Mouse (Mus musculus) brain, embryonic 14.5 days (tissue): Measurements from ENCODE around the gene Mapk9. TPM values are rescaled to one million over a fixed set of nuclear protein-coding genes. Genes with fewer than 3 reads are reported as not detected.
"Not testable (repeated sequence)": the region's sequence is repeated elsewhere in the genome, so short reads cannot be mapped to it uniquely, and the experiment has no call there.

ENCODE experiments used
- DNase-seq: peaks from one replicate; pipeline ENCODE4 v3.0.0-alpha.2; 2011; ENCODE audit warnings: low read depth
- CTCF ChIP-seq: fragments of 200-500 bp; IDR thresholded peaks from 2 replicates; pipeline ENCODE4 v1.5.1; 2012; ENCODE audit warnings: inconsistent platforms, mild to moderate bottlenecking, moderate library complexity, borderline replicate concordance; ENCODE audit not compliant: insufficient read depth, insufficient read length; ENCODE audit errors: extremely low read depth
- POLR2A ChIP-seq: fragments of 200-500 bp; IDR thresholded peaks from 2 replicates; pipeline ENCODE4 v1.6.1; 2012; ENCODE audit warnings: mild to moderate bottlenecking, inconsistent platforms, borderline replicate concordance; ENCODE audit not compliant: poor library complexity, insufficient read depth, insufficient read length, severe bottlenecking; ENCODE audit errors: extremely low read depth
- polyA plus RNA-seq: library from polyadenylated mRNA; depleted of rRNA; stranded (reverse); fragments of >200 nt; gene quantifications from 2 replicates; pipeline ENCODE4 v1.2.3, GENCODE M21; 2012; rRNA removed

Gene Mapk9
- polyA plus RNA-seq: 81.0 and 89.3 TPM in 2 replicates

DNA sequence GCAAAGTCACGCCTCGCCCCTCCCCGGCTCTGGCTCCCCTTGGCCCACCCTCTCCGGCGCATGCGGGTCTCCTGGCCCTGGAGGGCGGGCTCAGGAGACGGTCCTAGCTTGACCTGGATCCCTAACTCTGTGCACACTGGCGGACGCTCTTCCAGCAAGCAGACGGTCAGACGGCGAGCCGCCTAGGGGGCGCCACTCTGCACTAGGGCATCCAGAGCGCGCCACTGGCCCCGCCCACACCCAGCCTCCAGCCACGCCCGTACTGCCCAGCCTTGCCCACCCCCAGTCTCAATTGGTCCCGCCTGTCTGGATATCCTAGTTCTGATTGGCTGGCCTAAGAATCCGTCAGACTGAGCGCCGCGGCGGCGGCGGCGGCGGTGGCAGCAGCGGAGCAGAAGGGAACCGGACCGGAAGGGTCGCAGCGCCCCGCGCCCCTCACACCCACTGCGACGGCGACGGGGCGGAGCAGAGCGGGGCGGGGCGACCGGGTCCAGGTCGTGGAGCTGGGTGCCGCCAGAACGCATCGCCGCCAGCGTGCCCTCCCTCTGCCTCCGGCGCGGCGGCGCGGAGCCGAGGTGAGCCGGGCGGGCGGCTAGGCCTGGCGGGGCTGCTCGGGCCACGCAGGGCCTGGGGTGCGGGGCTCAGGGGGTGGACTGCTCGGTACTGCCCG is at the start of gene Mapk9:
TSS of gene Mapk9 (plus strand) at position 351 of the 670 bp plus-strand sequence.
- TF ChIP-seq POLR2A (peak; percentile 67; the same call in 1 of the 2 replicates), CTCF (peak; percentile 64)
- DNase-seq: peak; percentile 99

DNA sequence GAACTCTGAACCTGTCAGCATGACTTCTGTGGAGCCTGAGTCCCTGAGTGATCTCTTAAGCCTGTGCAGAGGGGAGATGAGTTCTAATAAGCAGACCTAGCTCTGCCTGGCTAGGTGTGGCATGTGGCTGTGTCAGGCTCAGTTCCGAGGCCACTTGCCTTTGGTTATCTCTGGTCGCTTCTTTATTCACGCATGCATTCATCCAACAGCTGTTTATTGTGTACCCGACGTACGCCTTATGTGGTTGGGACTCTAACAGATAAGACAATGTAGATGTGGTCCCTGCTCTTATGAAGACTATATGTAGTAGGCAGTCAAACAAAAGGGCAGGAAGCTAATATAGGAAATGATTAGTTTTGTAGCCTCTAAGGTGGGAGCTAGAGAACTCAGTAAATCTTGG is 47.6 kb upstream of the Mapk9 start:
- TF ChIP-seq CTCF (no peak), POLR2A (no peak)
- no peak for DNase-seq

DNA sequence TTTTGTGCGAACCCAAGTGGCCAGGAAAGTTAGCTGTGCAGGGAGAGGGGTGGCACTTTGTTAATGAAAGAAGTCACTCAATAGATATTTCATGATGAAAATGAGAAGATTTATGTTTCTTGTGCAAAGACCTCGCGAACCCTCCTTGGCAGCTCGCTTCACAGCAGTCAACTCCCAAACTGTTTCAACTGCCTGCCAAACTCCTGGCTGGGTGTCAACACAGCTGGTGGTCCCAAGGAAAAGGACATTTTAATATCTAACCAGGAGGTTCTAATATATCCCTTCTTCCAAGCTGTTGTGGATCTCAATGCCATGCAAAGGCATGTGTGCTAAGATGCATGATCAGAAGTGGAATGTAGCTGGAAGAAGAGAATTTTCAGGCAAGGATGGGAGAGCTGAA is 45.0 kb upstream of the Mapk9 start:
- no peak for TF ChIP-seq POLR2A
- no peak for TF ChIP-seq CTCF
- DNase-seq: peak; percentile 29

GRCm38 (mm10) chr11:49803801-49804200 is 42.8 kb upstream of the Mapk9 start:
- TF ChIP-seq POLR2A (no peak), CTCF (no peak)
- DNase-seq: no peak

GRCm38 (mm10) chr11:49806218-49806617 is 40.3 kb upstream of the Mapk9 start:
- TF ChIP-seq POLR2A (no peak), CTCF (no peak)
- no peak for DNase-seq

DNA sequence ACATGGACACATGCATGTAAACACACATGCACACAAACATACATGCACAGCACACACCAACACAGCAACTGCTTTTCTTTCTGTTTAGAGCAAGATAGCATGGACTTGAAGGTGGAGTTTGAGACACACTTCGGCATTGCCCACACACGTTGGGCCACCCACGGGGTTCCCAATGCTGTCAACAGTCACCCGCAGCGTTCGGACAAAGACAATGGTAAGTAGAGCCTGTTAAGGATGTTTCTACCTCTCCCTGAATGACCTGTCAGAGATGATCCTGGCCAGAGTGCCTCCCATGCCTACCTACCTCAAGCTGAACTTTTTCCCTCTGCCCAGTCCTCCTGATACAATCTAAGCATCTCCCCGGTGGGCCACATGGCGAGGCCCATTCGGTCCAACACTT is 37.6 kb upstream of the Mapk9 start:
- no peak for DNase-seq
- TF ChIP-seq POLR2A (no peak), CTCF (no peak)

- DNase-seq: not testable (repeated sequence)
Measured at GRCm38 (mm10) chr11:49810696-49811095, 35.9 kb upstream of the Mapk9 start.

- DNase-seq: no peak
- TF ChIP-seq CTCF (no peak), POLR2A (no peak)
Measured at GRCm38 (mm10) chr11:49811099-49811541, 35.4 kb upstream of the Mapk9 start.

- DNase-seq: no peak
- TF ChIP-seq POLR2A: no peak
- TF ChIP-seq CTCF: no peak
Measured at GRCm38 (mm10) chr11:49811879-49812278, 34.7 kb upstream of the Mapk9 start.

DNA sequence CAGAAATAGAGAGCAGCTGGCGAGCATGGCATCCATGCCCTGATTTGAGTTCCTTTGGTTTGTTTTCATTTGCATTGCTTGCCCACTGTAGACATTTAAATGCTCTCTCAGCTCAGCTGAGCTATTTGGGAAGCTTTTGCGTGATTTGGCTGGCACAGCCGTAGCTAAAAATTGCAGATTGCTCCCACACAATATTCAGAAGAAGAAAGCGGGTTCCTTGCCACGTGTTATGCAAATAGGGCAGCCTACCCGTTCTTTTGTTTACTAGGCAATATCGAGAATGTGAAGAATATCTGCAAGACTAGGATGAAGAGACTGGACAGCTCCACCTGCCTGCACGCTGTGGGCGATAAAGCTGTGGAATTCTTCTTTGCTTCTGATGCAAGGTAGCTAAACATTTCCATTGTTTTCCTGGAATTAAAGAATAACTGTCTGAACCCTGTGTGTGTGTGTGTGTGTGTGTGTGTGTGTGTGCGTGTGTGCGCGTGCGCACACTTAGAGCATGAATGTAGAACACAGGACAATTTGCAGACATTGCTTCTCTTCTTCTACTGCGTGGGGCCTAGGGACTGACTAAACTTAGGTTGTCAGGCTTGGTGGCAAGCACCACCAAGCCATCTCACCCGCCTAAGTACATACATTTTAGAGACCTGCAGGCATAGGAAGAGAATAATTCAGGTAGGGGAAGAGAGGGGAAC is 27.5 kb upstream of the Mapk9 start:
- TF ChIP-seq POLR2A (no peak), CTCF (no peak)
- peak; percentile 64 for DNase-seq

- peak; percentile 4 for DNase-seq
- no peak for TF ChIP-seq CTCF
- no peak for TF ChIP-seq POLR2A
Measured at GRCm38 (mm10) chr11:49819676-49820075, 26.9 kb upstream of the Mapk9 start.

- TF ChIP-seq POLR2A: no peak
Measured at GRCm38 (mm10) chr11:49820928-49821327, 25.6 kb upstream of the Mapk9 start.

DNA sequence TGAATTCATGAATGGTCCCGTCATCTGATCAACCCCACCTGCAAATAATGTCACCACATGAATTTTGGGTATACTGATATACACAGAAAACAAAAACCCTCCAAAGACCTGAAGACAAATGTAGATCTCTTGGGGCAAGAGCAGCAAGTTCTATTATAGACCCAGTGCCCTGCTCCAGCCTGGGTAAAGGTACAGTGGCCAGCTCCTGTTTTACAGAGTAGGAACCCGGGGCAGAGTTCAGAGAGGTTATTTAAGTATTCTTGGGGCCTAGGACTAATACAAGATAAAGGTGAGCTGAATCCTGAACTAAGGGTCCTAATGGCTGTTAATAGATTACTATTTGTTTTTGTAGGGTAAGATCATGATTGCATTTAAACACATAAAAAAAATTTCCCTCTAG is 25.0 kb upstream of the Mapk9 start:
- no peak for DNase-seq
- TF ChIP-seq POLR2A (no peak), CTCF (no peak)

More at GRCm38 (mm10) chr11:49820928-49821327, 25.6 kb upstream of the Mapk9 start:
- no peak for DNase-seq
